Mouse (Mus musculus) common myeloid progenitor, adult 5-6 weeks (primary cell): ENCODE measurements at regions not wholly inside any gene's neighbourhood (a gene's known extent, or its start where the extent isn't known, plus 50 kb on each side); places are given as distances from the start of the nearest gene placed in this dataset.

Experiments used
- ATAC-seq: replicated peaks from 2 replicates; pipeline ENCODE4 v1.8.0; 2016; ENCODE audit warnings: low read depth, mild to moderate bottlenecking, moderate TSS enrichment, inconsistent platforms; ENCODE audit not compliant: poor library complexity, severe bottlenecking

GRCm38 (mm10) chr3:99447361-99447760 lies 207.2 kb downstream of the Tbx15 start:
- no peak for ATAC-seq

- ATAC-seq = no peak
These were observed 207.6 kb downstream of the Tbx15 start for GRCm38 (mm10) chr3:99447813-99448212.

- no peak for ATAC-seq
These were observed 219.1 kb downstream of the Tbx15 start for GRCm38 (mm10) chr3:99459036-99459863.

- ATAC-seq = peak; percentile 58; the same call in 1 of the 2 replicates
These were observed 259.8 kb downstream of the Tbx15 start for GRCm38 (mm10) chr3:99499980-99500379.

- ATAC-seq = no peak
These were observed 264.6 kb downstream of the Tbx15 start for GRCm38 (mm10) chr3:99504772-99505171.

GRCm38 (mm10) chr3:99512250-99512649 lies 272.1 kb downstream of the Tbx15 start:
- no peak for ATAC-seq

GRCm38 (mm10) chr3:99512933-99513332 lies 272.8 kb downstream of the Tbx15 start:
- ATAC-seq = no peak

- ATAC-seq = no peak
These were observed 275.6 kb downstream of the Tbx15 start for GRCm38 (mm10) chr3:99515751-99516150.

- ATAC-seq = no peak
These were observed 320.7 kb downstream of the Tbx15 start for GRCm38 (mm10) chr3:99560917-99561316.

- ATAC-seq = no peak
These were observed 311.8 kb upstream of the Spag17 start for GRCm38 (mm10) chr3:99573335-99573976.

- ATAC-seq = no peak
These were observed 311.2 kb upstream of the Spag17 start for GRCm38 (mm10) chr3:99573977-99574373.

- no peak for ATAC-seq
These were observed 282.5 kb upstream of the Spag17 start for GRCm38 (mm10) chr3:99602679-99603078.

- no peak for ATAC-seq
These were observed 252.9 kb upstream of the Spag17 start for GRCm38 (mm10) chr3:99632309-99632708.

GRCm38 (mm10) chr3:99641343-99642106 lies 243.7 kb upstream of the Spag17 start:
- ATAC-seq = no peak

- ATAC-seq = no peak
These were observed 240.3 kb upstream of the Spag17 start for GRCm38 (mm10) chr3:99644910-99645309.

- no peak for ATAC-seq
These were observed 239.9 kb upstream of the Spag17 start for GRCm38 (mm10) chr3:99645318-99645717.

- ATAC-seq = no peak
These were observed 227.6 kb upstream of the Spag17 start for GRCm38 (mm10) chr3:99657617-99658016.

- ATAC-seq = no peak
These were observed 221.4 kb upstream of the Spag17 start for GRCm38 (mm10) chr3:99663783-99664182.

GRCm38 (mm10) chr3:99665363-99665762 lies 219.8 kb upstream of the Spag17 start:
- no peak for ATAC-seq

- ATAC-seq = no peak
These were observed 219.1 kb upstream of the Spag17 start for GRCm38 (mm10) chr3:99665902-99666768.
